Mouse (Mus musculus) liver, postnatal 0 days (tissue): Measurements from ENCODE around the gene Prrt2.

Experiments
- CTCF ChIP-seq: sonication (generic); IDR thresholded peaks from 2 replicates; pipeline ENCODE4 v1.5.1; 2016; ENCODE audit warnings: antibody characterized with exemption, low read depth
- EP300 ChIP-seq: IDR thresholded peaks from 2 replicates; pipeline ENCODE4 v1.6.1; 2016; ENCODE audit warnings: antibody characterized with exemption, low read depth, mild to moderate bottlenecking

GRCm38 (mm10) chr7:127055026-127055585 is 34.1 kb upstream of the Prrt2 start:
- TF ChIP-seq EP300 (no peak), CTCF (no peak)
